Mouse (Mus musculus) layer of hippocampus, postnatal 10 days (tissue): ENCODE measurements at regions not wholly inside any gene's neighbourhood (a gene's known extent, or its start where the extent isn't known, plus 50 kb on each side); places are given as distances from the start of the nearest gene placed in this dataset.

Experiments
- DNase-seq, 2 experiments: peaks; one replicate each; pipeline ENCODE4 v3.0.0; 2021; ENCODE audit warnings: low spot score in 2 of 2

- peak; percentile 6 to 18 for DNase-seq
Measured at GRCm38 (mm10) chr10:65845096-65845624, 1250.8 kb upstream of the Jmjd1c start.

- DNase-seq = no peak
Measured at GRCm38 (mm10) chr10:65846136-65846535, 1249.8 kb upstream of the Jmjd1c start.

- no peak for DNase-seq
Measured at GRCm38 (mm10) chr10:65847622-65848021, 1248.3 kb upstream of the Jmjd1c start.

GRCm38 (mm10) chr10:65889881-65890280 is 1206.0 kb upstream of the Jmjd1c start:
- no peak for DNase-seq

GRCm38 (mm10) chr10:65907571-65907970 is 1188.4 kb upstream of the Jmjd1c start:
- no peak for DNase-seq

GRCm38 (mm10) chr10:65912518-65912917 is 1183.4 kb upstream of the Jmjd1c start:
- DNase-seq = no peak

- no peak for DNase-seq
Measured at GRCm38 (mm10) chr10:65932077-65932476, 1163.8 kb upstream of the Jmjd1c start.

GRCm38 (mm10) chr10:65948587-65948986 is 1147.3 kb upstream of the Jmjd1c start:
- DNase-seq = no peak

- no peak for DNase-seq
Measured at GRCm38 (mm10) chr10:65962441-65962840, 1133.5 kb upstream of the Jmjd1c start.

GRCm38 (mm10) chr10:65969770-65970169 is 1126.2 kb upstream of the Jmjd1c start:
- no peak for DNase-seq
